Mouse (Mus musculus) C2C12 (cell line): ENCODE results near the gene Rad50. TPM values are rescaled to one million over a fixed set of nuclear protein-coding genes. Genes with fewer than 3 reads are reported as not detected.

Experiments used
- H3K27me3 ChIP-seq: one replicate; pipeline ENCODE4 v1.6.1; 2011; ENCODE audit not compliant: control insufficient read depth, insufficient read depth, insufficient read length
- H3K36me3 ChIP-seq: one replicate; pipeline ENCODE4 v1.6.1; 2011; ENCODE audit not compliant: control insufficient read depth, insufficient read depth
- H3K4me3 ChIP-seq: one replicate; pipeline ENCODE4 v1.5.1; 2011; ENCODE audit warnings: mild to moderate bottlenecking, control low read depth; ENCODE audit not compliant: poor library complexity, insufficient read depth, severe bottlenecking
- H3K79me2 ChIP-seq: one replicate; pipeline ENCODE4 v1.6.1; 2011; ENCODE audit not compliant: control insufficient read depth, insufficient read depth
- H3K79me3 ChIP-seq: one replicate; pipeline ENCODE4 v1.6.1; 2011; ENCODE audit warnings: low read depth, control low read depth
- H3ac ChIP-seq: one replicate; pipeline ENCODE3; 2011; ENCODE audit warnings: low read depth; ENCODE audit not compliant: control insufficient read depth, insufficient read length
- CEBPB ChIP-seq: IDR thresholded peaks from one replicate; pipeline ENCODE4 v1.6.1; 2011; ENCODE audit warnings: low read depth, mild to moderate bottlenecking, control low read depth, moderate library complexity
- CTCF ChIP-seq: IDR thresholded peaks from one replicate; pipeline ENCODE4 v1.5.1; 2011; ENCODE audit not compliant: control insufficient read depth, insufficient read depth, insufficient read length
- FOSL1 ChIP-seq: IDR thresholded peaks from one replicate; pipeline ENCODE4 v1.8.0; 2011; ENCODE audit warnings: mild to moderate bottlenecking, low read length; ENCODE audit not compliant: poor library complexity, insufficient read depth, severe bottlenecking
- MAX ChIP-seq: IDR thresholded peaks from one replicate; pipeline ENCODE4 v1.6.1; 2011; ENCODE audit warnings: mild to moderate bottlenecking, control low read depth
- MYOD1 ChIP-seq: IDR thresholded peaks from one replicate; pipeline ENCODE4 v1.6.1; 2011; ENCODE audit warnings: low read depth; ENCODE audit not compliant: control insufficient read depth, insufficient read length
- MYOG ChIP-seq: IDR thresholded peaks from one replicate; pipeline ENCODE4 v1.6.1; 2011; ENCODE audit not compliant: control insufficient read depth, insufficient read length; ENCODE audit errors: extremely low read depth
- USF1 ChIP-seq: IDR thresholded peaks from one replicate; pipeline ENCODE4 v1.6.1; 2011; ENCODE audit warnings: low read depth, mild to moderate bottlenecking, control low read depth, moderate library complexity
- polyA plus RNA-seq: library from polyadenylated mRNA; unstranded; fragments of >200 nt; fragmentation: generic; extraction: Trizol; gene quantifications from one replicate; pipeline ENCODE4 v1.2.1, GENCODE M21; 2012; ENCODE audit warnings: missing spikeins

Rad50 gene
- polyA plus RNA-seq, 1 experiment = 7.9 TPM

- Histone ChIP-seq H3K27me3 (no peaks in the 10 kb centered on the region), H3ac (no peak overlapping the region), H3K36me3 (peaks cover 34% of the 10 kb centered on the region), H3K4me3 (no peak overlapping the region), H3K79me3 (no peaks in the 10 kb centered on the region), H3K79me2 (no peaks in the 10 kb centered on the region)
- TF ChIP-seq MYOD1 = no peak
- no peak for TF ChIP-seq FOSL1
- no peak for TF ChIP-seq CTCF
- no peak for TF ChIP-seq CEBPB
- TF ChIP-seq MAX = no peak
- no peak for TF ChIP-seq MYOG
- TF ChIP-seq USF1 = no peak
These were observed 44.1 kb downstream of the Rad50 start for GRCm38 (mm10) chr11:53662794-53663674.

DNA sequence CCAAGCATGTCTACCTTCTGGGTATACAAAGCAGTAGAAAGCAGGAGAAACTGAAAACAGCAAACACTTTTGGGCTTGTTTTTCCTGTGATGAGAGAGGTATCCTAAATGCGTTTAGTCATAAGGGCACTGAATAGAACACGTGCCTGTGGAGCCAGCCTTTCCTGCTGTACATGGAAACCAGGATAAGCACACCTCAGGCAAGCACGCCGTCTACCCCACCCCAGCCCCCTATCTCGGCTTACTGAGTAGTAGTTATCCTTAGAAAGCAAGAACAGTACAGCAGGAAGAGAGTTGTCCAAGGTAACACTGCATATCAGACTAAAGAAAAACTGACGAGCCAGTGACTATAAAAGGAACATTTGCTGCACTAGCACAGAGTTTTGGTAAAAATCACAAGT lies 49.3 kb downstream of the Rad50 start:
- Histone ChIP-seq H3K79me2 (no peaks in the 10 kb centered on the region), H3K27me3 (no peaks in the 10 kb centered on the region), H3K4me3 (no peak overlapping the region), H3K36me3 (peaks cover 31% of the 10 kb centered on the region), H3K79me3 (no peaks in the 10 kb centered on the region), H3ac (no peak overlapping the region)
- no peak for TF ChIP-seq FOSL1
- TF ChIP-seq MYOD1 = no peak
- TF ChIP-seq USF1 = no peak
- no peak for TF ChIP-seq MAX
- TF ChIP-seq CEBPB = no peak
- no peak for TF ChIP-seq CTCF
- TF ChIP-seq MYOG = no peak

GRCm38 (mm10) chr11:53657381-53657780 lies 49.7 kb downstream of the Rad50 start:
- no peak for TF ChIP-seq MYOG
- no peak for TF ChIP-seq FOSL1
- TF ChIP-seq CEBPB = no peak
- no peak for TF ChIP-seq USF1
- TF ChIP-seq MAX = no peak
- no peak for TF ChIP-seq MYOD1
- no peak for TF ChIP-seq CTCF

DNA sequence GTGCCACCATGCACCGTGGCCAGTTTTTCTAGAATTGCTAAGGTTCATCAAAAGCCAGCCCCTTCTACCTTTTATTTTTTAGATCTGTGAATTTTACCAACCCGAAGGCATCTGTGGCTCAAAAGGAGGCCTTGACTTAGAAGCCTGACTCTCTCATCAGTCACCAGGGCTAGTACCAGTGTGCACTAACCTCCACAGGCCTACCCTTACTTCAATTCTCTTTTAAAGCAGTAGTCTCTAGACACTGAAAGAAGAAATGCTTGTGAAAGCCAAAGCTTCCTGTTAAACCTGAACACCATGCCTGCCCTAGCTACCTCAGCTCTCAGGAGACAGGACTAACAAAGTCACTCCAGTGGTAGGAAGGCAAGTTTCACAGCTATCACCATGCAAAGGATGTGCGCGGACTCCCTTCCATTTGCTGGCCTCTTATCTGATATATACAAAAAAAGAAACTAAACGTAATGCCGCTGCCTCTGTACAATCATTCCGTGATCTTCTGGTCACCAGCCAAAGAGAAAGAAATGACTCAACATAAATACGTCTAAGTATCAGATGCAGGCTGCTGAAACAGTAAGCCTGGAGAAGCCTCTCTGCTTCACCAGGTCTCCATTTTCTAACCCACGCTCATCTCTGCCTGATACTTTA lies 50.4 kb downstream of the Rad50 start:
- Histone ChIP-seq H3K36me3 (peaks cover 41% of the 10 kb centered on the region), H3ac (no peak overlapping the region), H3K79me3 (no peaks in the 10 kb centered on the region), H3K4me3 (no peak overlapping the region), H3K79me2 (no peaks in the 10 kb centered on the region), H3K27me3 (no peaks in the 10 kb centered on the region)
- no peak for TF ChIP-seq USF1
- TF ChIP-seq CEBPB = no peak

More at GRCm38 (mm10) chr11:53657381-53657780, 49.7 kb downstream of the Rad50 start:
- peaks cover 36% of the 10 kb centered on the region for H3K36me3 ChIP-seq
- no peaks in the 10 kb centered on the region for H3K79me3 ChIP-seq
- no peak overlapping the region for H3ac ChIP-seq
- no peak overlapping the region for H3K4me3 ChIP-seq
- no peaks in the 10 kb centered on the region for H3K79me2 ChIP-seq
- no peaks in the 10 kb centered on the region for H3K27me3 ChIP-seq

GRCm38 (mm10) chr11:53655043-53655442 lies 52.1 kb downstream of the Rad50 start:
- TF ChIP-seq MAX (no peak), MYOG (no peak), CTCF (no peak), FOSL1 (no peak), CEBPB (no peak), MYOD1 (no peak), USF1 (no peak)
- H3K36me3 ChIP-seq = peaks cover 52% of the 10 kb centered on the region
- no peak overlapping the region for H3ac ChIP-seq
- no peaks in the 10 kb centered on the region for H3K79me3 ChIP-seq
- H3K4me3 ChIP-seq = no peak overlapping the region
- H3K79me2 ChIP-seq = no peaks in the 10 kb centered on the region
- H3K27me3 ChIP-seq = no peaks in the 10 kb centered on the region
